Mouse (Mus musculus): ENCODE data around the gene Bcl2l11.

DNA sequence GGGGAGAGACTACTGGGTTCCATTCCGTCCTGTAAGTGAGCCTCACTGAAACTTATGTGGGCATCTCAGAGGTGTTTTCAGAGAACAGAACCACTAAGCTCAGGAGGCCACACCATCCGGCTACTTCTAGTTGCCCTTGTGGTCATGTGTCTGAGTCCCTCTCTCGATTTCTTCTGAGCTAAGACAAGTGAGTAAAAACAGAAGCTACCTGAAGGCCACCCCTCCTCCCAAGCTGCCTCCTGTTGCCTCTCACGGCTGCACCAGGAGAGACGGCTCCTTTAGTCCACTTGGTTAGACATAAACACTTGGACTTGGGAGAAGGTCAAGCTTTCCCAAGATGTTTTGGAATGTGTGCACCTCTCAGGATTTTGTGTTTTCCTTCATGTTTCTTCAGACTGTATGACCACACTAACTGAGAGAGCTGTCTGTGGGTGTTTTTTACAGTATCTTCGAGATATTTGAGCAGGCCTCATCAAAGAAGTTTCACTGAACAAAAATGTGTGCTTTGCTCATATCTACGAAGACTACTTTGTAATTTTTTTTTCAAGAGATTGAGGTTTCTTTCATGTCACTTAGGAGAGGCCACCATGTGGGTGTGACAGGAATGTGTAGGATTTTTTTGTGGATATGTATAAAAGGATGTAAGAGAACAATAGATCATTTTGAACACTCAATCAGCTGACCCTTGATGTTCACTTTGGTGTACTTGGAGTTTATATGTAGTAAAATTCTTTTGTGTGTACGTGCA lies 37.9 kb upstream of the Bcl2l11 start:
- no peak for TF ChIP-seq CTCF (IDR thresholded peaks at IDR 0.05; ENCODE audit: control insufficient read depth, insufficient read depth, low read length)
- no peak for TF ChIP-seq POLR2A (IDR thresholded peaks at IDR 0.05; ENCODE audit: borderline replicate concordance, control insufficient read depth, low read depth, low read length)

Measured in bone marrow, adult 2 months (tissue).